Mouse (Mus musculus) thymus, postnatal 14 days (tissue): ENCODE measurements around the gene Slc31a1.
A peak's percentile ranks its signal among the peaks of the same experiment; 100 is the strongest.

Experiments
- DNase-seq: peaks from one replicate; pipeline ENCODE4 v3.0.0; 2021

Gene Slc31a1

DNA sequence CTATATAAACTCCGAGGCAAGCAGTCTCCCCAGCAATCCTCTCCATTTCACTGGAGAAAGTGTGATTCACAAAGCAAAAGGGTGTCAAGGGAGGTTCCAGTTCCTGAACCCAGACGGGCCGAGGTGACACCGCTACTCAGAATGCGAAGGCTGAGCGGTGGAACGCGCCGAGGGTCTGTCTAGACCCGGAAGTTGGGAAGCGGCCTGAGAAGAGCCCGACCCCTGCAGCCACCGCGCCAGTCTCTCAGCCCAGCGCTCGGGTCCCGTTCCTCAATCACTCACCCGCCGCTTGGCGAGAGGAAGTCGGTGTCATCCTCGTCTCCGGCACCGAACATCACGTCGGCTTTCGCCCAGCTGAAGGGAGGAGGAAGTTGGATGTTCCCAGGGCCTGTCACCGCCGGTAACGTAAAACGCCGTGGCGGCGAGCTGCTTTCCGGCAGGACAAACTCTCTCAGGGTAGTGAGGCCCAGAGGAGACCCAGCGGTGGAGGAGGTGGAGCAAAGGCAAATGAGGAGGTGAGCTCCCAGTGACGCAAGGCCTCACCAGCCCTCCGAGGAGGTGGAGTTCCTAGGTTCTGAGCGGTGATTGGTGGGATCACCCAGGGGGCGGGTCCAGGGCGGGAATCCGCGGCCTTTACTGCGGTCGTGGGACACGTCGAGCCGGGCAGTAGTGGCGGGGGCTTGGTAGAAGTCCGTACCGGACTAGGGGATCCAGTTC is at the start of gene Slc31a1, which contains the start of gene Fkbp15:
Slc31a1 (plus strand) TSS at position 640 of the 717 bp plus-strand sequence.
Fkbp15 (minus strand) TSS at position 461 of the 717 bp plus-strand sequence.
- DNase-seq: peak; percentile 95

DNA sequence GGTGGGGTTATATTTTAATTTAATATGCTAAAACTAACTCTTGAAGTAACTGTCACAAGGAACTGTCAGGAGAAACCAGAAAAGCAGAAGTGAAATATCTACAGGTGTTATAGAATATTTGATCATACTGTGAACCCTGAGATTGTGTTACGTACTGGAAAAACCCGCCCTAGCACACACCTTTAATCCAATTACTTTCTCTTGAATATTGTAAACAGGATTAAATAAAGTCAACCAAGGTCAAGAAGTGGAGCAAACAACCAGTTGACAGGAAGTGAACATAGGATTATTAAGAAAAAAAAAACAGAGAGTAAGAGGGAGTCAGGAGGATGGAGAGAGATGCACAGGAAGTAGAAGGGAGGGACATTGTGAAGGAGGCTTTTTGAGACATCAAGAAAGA is 47.7 kb upstream of the Slc31a1 start:
- no peak for DNase-seq

DNA sequence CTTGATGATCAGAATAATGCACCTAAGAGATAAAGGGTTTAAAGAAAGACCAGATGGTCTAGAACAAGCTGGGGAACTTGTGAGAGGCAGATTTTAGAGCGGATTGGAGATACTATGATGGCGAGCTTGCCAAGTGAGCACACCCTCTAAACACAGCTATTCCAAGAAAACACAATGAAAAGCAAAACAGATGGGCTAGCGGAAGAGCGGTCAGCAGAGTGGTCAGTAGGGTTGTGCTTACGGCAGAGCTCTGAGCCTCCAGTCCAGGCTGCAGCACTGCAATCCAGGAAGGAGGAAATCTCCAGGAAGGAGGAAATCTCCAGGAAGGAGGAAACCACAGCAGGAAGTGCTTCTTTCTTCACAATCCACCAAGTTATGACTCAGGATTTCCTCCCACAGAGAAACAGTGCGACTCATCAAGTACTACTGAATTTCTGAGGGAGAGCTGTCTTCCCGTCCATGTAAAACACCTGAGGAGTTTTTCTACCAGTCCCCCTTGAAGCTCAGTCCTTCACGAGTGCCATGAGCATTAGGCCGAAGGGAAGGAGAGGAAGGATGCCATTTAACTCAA is 46.8 kb upstream of the Slc31a1 start:
- no peak for DNase-seq

DNA sequence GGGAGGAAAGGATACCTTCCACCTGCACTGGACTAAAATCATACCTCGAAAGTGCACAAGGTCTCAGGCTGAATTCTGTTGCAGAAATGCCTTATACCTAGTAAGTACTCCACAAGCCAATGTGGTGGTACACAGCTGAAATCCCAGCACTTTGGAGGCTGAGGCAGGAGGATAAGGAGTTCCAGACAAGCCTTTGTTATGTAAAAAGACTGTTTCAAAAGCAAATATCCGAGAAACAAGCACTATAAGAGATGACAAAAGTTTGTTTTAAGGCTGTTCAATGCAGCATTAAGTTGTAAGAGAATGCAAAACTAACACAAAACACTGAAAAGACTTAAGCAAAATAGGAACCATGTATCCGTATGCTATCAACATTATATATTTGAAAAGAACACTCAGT is 46.0 kb upstream of the Slc31a1 start:
- DNase-seq: no peak

DNA sequence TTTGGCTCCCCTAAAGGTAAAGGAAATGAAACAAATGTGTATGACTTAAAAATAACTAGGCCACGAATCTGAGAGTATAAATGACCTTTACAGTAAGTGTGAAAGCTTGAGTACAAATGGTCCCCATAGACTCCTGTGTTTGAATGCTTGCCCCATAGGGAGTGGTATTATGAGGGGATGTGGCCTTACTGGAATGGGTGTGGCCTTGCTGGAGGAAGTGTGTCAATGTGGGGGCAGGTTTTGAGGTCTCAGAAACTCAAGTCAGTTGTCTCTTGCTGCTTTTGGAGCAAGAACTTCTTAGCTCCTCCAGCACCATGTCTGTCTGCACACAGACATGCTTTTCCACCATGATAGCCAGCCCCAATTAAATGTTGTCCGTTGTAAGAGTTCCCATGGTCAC is 44.1 kb upstream of the Slc31a1 start:
- DNase-seq: no peak

DNA sequence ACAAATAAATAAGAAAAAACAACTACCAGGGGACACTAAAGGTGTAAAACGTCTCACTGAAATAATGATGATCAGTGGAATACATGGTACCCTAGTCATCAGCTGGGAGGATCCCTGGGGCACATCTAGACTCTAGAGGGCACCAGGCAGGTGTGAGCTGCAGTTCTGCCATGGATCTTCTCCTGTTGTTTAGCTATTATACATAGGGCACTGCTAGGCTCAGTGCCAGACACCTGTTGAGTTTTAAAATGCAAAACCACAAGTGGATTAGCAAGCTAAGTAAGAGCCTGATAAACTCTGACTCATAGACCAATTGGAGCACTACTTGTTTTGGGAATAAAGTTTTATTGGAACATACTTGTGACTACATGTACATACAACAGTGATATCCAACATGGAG is 42.2 kb upstream of the Slc31a1 start:
- DNase-seq: no peak

DNA sequence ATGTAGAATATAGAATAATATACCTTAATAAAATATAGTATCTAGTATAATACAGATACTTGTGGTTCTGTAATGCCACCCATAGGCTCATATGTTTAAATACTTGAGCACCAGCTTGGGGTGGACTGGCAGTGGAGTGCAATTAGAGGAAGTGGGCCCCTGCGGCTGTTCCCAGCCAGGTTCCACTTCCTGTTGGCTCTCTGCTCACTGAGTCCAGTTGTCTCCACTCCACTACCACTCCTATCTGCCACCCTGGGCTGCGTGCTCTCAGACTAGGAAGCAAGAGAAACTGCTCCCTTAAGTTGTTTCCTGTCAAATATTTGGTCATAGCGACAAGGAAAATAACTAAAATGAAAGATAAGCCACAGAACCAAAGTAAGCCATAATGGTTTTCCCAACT is 37.8 kb upstream of the Slc31a1 start:
- no peak for DNase-seq

DNA sequence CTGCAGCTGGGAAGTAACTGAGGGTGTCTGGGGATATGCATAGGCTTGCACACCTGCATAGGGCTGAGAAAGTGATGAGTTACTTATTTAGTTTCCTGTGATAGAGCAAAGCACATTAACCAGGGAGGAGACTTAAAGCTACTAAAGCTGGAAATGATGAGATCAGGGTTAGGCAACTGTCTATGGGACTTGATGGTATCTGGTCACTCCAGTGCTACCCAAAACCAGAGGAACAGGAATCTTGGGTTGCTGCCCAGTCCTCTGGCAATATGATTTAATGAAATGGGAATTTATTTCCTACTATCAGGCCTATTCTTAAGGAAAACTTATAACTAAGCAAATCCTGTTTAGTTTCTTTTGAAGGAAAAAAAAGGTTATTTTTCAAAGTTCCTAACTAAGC is 34.4 kb upstream of the Slc31a1 start:
- DNase-seq: no peak

- DNase-seq: no peak
Measured at GRCm38 (mm10) chr4:62328941-62329660, 31.4 kb upstream of the Slc31a1 start.

- no peak for DNase-seq
Measured at GRCm38 (mm10) chr4:62331977-62332376, 28.6 kb upstream of the Slc31a1 start.

DNA sequence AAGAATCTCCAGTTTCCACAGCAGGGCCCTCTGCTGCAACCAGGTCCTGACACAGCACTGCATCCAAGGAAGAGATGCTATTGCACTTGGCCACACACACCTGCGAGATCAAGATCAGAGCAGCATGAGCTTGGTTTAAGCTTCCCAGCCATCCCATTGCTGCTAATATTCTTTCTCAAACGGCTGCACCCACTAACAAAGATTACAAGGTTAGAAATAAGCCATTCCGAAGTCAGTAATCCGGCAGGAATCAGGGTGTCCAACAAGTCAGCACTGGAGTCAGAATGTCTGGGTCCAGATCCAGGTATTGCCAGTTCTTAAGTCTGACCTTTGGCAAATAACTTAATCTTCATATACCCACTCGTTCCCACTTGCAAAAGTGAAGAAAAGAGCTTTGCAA is 22.0 kb upstream of the Slc31a1 start:
- no peak for DNase-seq

GRCm38 (mm10) chr4:62344000-62344399 is 16.5 kb upstream of the Slc31a1 start:
- peak; percentile 49 for DNase-seq

DNA sequence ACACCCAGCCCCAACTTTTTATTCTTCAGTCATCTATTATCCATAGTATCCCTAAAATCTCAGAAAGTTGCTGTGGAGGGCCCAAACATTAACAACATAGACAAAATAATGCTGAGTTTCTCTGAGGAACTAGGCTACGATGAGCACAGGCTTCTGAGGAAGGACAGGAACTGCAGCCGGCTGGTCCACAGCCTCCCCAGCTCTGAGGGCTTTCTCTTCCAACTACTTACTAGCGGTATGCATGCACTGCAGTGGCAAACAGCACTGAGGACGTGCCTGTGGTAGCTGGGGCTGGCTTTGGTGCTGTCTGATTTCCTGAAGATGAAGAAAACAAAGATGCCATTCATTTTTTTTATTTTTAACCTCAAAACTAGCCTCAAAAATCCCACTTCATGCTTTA is 14.7 kb upstream of the Slc31a1 start:
- DNase-seq: no peak

GRCm38 (mm10) chr4:62347605-62348328 is 12.8 kb upstream of the Slc31a1 start:
- no peak for DNase-seq

DNA sequence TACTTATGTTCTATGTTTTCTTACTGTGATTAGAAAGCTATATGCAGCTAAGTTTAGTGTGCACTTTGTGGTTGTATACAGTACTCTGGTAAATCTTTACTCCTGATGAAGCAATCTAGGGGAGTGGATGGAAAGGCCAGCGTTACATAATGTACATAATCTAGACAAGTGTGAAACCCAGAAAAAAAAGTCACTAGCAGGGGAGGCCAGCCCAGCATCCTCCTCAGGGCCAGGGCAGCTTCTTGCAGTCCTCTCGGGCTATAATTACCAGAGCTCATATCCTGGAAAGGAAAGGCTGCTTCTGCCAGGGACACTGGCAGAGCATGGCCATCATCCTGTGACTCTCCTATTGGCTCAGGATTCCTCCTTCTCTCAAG is 12.2 kb upstream of the Slc31a1 start:
- DNase-seq: no peak

GRCm38 (mm10) chr4:62349371-62349770 is 11.2 kb upstream of the Slc31a1 start:
- DNase-seq: no peak

- DNase-seq: no peak
Measured at GRCm38 (mm10) chr4:62357631-62358148, 2.8 kb upstream of the Slc31a1 start.

GRCm38 (mm10) chr4:62359256-62359775 is 1.2 kb upstream of the Slc31a1 start:
- no peak for DNase-seq

GRCm38 (mm10) chr4:62360805-62361455 is 403 bp downstream of the Slc31a1 start:
- peak; percentile 5 for DNase-seq

GRCm38 (mm10) chr4:62361571-62361970 is 1.0 kb downstream of the Slc31a1 start:
- no peak for DNase-seq

GRCm38 (mm10) chr4:62361997-62362396 is 1.5 kb downstream of the Slc31a1 start:
- DNase-seq: no peak

DNA sequence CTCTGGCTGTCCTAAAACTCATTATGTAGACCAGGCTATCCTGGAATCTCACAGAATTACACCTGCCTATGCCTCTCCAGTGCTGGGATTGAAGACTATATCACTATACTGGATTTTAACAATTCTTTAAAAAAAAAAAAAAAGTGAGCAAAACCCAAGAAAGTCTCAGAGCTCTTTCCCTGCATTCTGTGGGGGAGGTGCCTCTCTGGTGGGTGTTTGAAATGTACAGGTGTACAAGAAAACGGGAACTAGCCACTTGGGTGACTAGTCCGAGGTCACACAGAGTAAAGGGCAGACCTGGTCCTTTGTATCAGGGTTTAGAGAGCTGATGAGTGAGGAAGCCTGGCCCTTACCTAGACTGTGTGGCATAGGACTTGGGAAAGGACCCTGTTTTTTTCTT is 1.9 kb downstream of the Slc31a1 start:
- no peak for DNase-seq
